Mouse (Mus musculus) limb, embryonic 14.5 days (tissue): ENCODE measurements around the gene Tcp11l1. TPM values are rescaled to one million over a fixed set of nuclear protein-coding genes. Genes with fewer than 3 reads are reported as not detected.

Source experiments
- ATAC-seq: fragments of 200-750 bp; cut with Nextera tagmentation; 2 replicates; pipeline ENCODE4 v1.8.0; 2017; ENCODE audit warnings: low read depth, moderate number of reproducible peaks, moderate TSS enrichment; ENCODE audit not compliant: low FRiP score
- DNase-seq: peaks from one replicate; pipeline ENCODE4 v3.0.0-alpha.2; 2015; ENCODE audit warnings: low spot score
- H3K27ac ChIP-seq: fragments of 300-500 bp; sonication (generic); replicated peaks from 2 replicates; pipeline ENCODE4 v1.5.1; 2014; ENCODE audit warnings: low read depth, mild to moderate bottlenecking, low read length, moderate library complexity, mixed read lengths
- H3K27me3 ChIP-seq: fragments of 300-500 bp; sonication (generic); 2 replicates; pipeline ENCODE4 v1.6.1; 2014; ENCODE audit warnings: low read length, mixed read lengths; ENCODE audit not compliant: control insufficient read depth, insufficient read depth
- H3K36me3 ChIP-seq: fragments of 300-500 bp; sonication (generic); 2 replicates; pipeline ENCODE4 v1.6.1; 2014; ENCODE audit warnings: mild to moderate bottlenecking, low read length, moderate library complexity, mixed read lengths; ENCODE audit not compliant: control insufficient read depth, insufficient read depth
- H3K4me1 ChIP-seq: fragments of 300-500 bp; sonication (generic); 2 replicates; pipeline ENCODE4 v1.6.1; 2014; ENCODE audit warnings: antibody characterized with exemption, low read length, mixed read lengths; ENCODE audit not compliant: control insufficient read depth, insufficient read depth
- H3K4me2 ChIP-seq: fragments of 300-500 bp; sonication (generic); replicated peaks from 2 replicates; pipeline ENCODE4 v1.6.1; 2014; ENCODE audit warnings: low read depth, mild to moderate bottlenecking, low read length, moderate library complexity; ENCODE audit not compliant: severe bottlenecking
- H3K4me3 ChIP-seq: fragments of 300-500 bp; sonication (generic); replicated peaks from 2 replicates; pipeline ENCODE4 v1.5.1; 2014; ENCODE audit warnings: low read length
- H3K9ac ChIP-seq: fragments of 300-500 bp; sonication (generic); 2 replicates; pipeline ENCODE4 v1.6.1; 2014; ENCODE audit warnings: mild to moderate bottlenecking, low read depth, low read length, moderate library complexity; ENCODE audit not compliant: severe bottlenecking
- H3K9me3 ChIP-seq: fragments of 300-500 bp; sonication (generic); 2 replicates; pipeline ENCODE4 v1.6.1; 2016; ENCODE audit warnings: low read length; ENCODE audit not compliant: control insufficient read depth
- POLR2A ChIP-seq: fragments of 200-500 bp; IDR thresholded peaks from 2 replicates; pipeline ENCODE4 v1.8.0; 2012; ENCODE audit warnings: inconsistent platforms, mild to moderate bottlenecking, moderate library complexity, borderline replicate concordance; ENCODE audit not compliant: insufficient read depth, insufficient read length; ENCODE audit errors: extremely low read depth
- WGBS: fragments of 180-500 bp; shearing (Covaris S2); extraction: QIAGEN DNeasy Blood & Tissue Kit; methylation state at CpG from one replicate; pipeline ENCODE4 v1.1.7; 2014; 5-methylcytosine and 5-hydroxymethylcytosine counted together
- polyA plus RNA-seq, 2 experiments: library from polyadenylated mRNA; depleted of rRNA in 1 of 2; stranded (reverse) in 1 of 2; unstranded in 1 of 2; fragments of >200 nt; fragmentation: Nextera tagmentation in 1 of 2; extraction: Ambion mirVana in 1 of 2; gene quantifications; 2 replicates each; pipeline versions ENCODE4 v1.2.1 to v1.2.3; 2012 to 2014

The Tcp11l1 gene
- polyA plus RNA-seq, 2 experiments: 22.5 to 47.6 TPM

DNA sequence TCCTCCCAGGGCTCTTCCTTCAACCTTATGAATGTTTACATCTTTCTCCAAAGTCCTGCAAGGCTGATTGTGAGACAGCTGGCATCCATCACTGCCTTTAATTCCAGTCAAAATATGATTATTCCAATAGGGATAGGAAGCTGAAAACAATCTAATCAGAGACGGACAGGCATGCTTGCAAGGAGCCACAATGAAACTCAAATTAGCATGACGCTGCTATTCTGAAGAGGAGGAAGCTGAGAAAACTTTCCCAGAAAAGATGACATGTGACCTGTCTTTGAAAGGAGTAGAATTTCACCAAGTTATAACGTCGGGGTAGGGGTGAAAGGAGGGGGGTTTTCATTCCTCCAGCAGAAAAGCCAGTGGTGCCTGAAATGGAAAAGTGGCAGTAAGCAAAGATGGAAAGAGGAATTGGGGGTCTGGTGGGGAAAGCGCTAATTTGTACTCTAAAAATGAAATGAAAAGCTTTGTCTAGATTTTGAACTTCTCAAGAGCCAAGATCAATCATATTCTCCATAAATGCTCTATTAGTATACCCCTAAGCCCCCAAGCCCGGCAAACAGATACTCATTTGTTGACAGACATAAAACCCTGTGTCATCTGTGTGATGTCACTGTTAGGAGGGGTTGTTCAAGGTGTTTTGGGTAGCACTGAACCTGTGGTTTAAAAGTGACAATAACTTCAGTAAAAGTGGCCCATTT lies 1.1 kb downstream of the Tcp11l1 start:
- no peak for ATAC-seq
- Histone ChIP-seq H3K9ac (peak overlapping the region; percentile 86; the same call in 1 of the 2 replicates), H3K36me3 (peaks cover 9% of the 10 kb centered on the region; the same call in 1 of the 2 replicates), H3K4me3 (peak overlapping the region; percentile 76), H3K4me2 (peak overlapping the region; percentile 64), H3K27ac (0 out of 2 replicates have a peak overlapping the region, but pooled peaks have one; percentile 91), H3K27me3 (no peaks in the 10 kb centered on the region), H3K9me3 (no peaks in the 10 kb centered on the region), H3K4me1 (peaks cover 13% of the 10 kb centered on the region)
- 27% methylated on average over 6 of the region's 6 CpGs for WGBS
- no peak for DNase-seq
- no peak for TF ChIP-seq POLR2A

- DNase-seq (no peak), ATAC-seq (no peak)
- peaks cover 13% of the 10 kb centered on the region for H3K4me1 ChIP-seq
- no peaks in the 10 kb centered on the region for H3K9me3 ChIP-seq
- H3K36me3 ChIP-seq: peaks cover 18% of the 10 kb centered on the region
- no peak overlapping the region for H3K4me2 ChIP-seq
- WGBS: 64% methylated on average over 6 of the region's 6 CpGs
- H3K4me3 ChIP-seq: no peak overlapping the region
- no peak overlapping the region for H3K9ac ChIP-seq
- TF ChIP-seq POLR2A: no peak
- H3K27me3 ChIP-seq: no peaks in the 10 kb centered on the region
- H3K27ac ChIP-seq: no peak overlapping the region
Measured at GRCm38 (mm10) chr2:104709786-104710337, 2.1 kb downstream of the Tcp11l1 start.

- H3K9ac ChIP-seq: no peak overlapping the region
- peaks cover 23% of the 10 kb centered on the region for H3K36me3 ChIP-seq
- TF ChIP-seq POLR2A: no peak
- WGBS: 87% methylated on average over 3 of the region's 3 CpGs
- H3K27me3 ChIP-seq: no peaks in the 10 kb centered on the region
- H3K27ac ChIP-seq: no peak overlapping the region
- H3K4me2 ChIP-seq: no peak overlapping the region
- DNase-seq (no peak), ATAC-seq (no peak)
- no peaks in the 10 kb centered on the region for H3K4me1 ChIP-seq
- H3K9me3 ChIP-seq: no peaks in the 10 kb centered on the region
- H3K4me3 ChIP-seq: no peak overlapping the region
Measured at GRCm38 (mm10) chr2:104704355-104704754, 7.6 kb downstream of the Tcp11l1 start.

- TF ChIP-seq POLR2A: no peak
- H3K4me3 ChIP-seq: no peak overlapping the region
- H3K9me3 ChIP-seq: no peaks in the 10 kb centered on the region
- ATAC-seq (no peak), DNase-seq (no peak)
- H3K4me1 ChIP-seq: no peaks in the 10 kb centered on the region
- H3K27me3 ChIP-seq: no peaks in the 10 kb centered on the region
- peaks cover 23% of the 10 kb centered on the region for H3K36me3 ChIP-seq
- 66% methylated on average over 3 of the region's 3 CpGs for WGBS
- no peak overlapping the region for H3K27ac ChIP-seq
- no peak overlapping the region for H3K9ac ChIP-seq
- no peak overlapping the region for H3K4me2 ChIP-seq
Measured at GRCm38 (mm10) chr2:104703158-104703557, 8.8 kb downstream of the Tcp11l1 start.

DNA sequence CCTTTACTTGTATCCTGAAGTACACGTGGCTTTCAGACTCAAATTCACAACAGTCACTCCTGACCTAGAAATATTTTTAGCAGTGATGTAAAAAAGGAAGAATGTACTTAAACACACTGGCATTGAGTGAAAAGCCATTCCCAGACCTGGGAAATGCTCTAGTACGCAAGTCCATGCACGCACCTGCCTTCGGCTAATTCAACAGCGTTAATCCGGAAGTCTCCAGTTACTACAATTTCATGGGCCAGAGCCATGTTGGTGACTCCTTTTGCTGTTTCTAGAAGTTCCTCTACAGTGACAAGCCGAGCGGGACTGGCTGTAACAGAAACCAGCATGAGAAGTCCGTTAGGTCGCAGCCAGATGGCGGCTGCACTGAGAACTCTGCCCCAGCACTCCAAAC lies 12.3 kb downstream of the Tcp11l1 start:
- DNase-seq: peak; percentile 42

More for the DNA sequence above, 12.3 kb downstream of the Tcp11l1 start:
- ATAC-seq: no peak
- TF ChIP-seq POLR2A: no peak
- WGBS: 57% methylated on average over 11 of the region's 11 CpGs
- peaks cover 7% of the 10 kb centered on the region for H3K36me3 ChIP-seq
- no peaks in the 10 kb centered on the region for H3K27me3 ChIP-seq
- H3K27ac ChIP-seq: no peak overlapping the region
- H3K4me1 ChIP-seq: no peaks in the 10 kb centered on the region
- H3K9ac ChIP-seq: no peak overlapping the region
- no peaks in the 10 kb centered on the region for H3K9me3 ChIP-seq
- H3K4me3 ChIP-seq: no peak overlapping the region
- no peak overlapping the region for H3K4me2 ChIP-seq
